Mouse (Mus musculus) frontal cortex, adult 2 months (tissue): ENCODE results near the gene Cfb. TPM values are rescaled to one million over a fixed set of nuclear protein-coding genes. Genes with fewer than 3 reads are reported as not detected.
A peak's percentile ranks its signal among the peaks of the same experiment; 100 is the strongest.
"Not testable (repeated sequence)": the region's sequence is repeated elsewhere in the genome, so short reads cannot be mapped to it uniquely, and the experiment has no call there.

Source experiments
- DNase-seq, 2 experiments: peaks; one replicate each; pipeline ENCODE4 v3.0.0; 2022; ENCODE audit warnings: low spot score in 1 of 2; ENCODE audit errors: extremely low spot score in 1 of 2
- polyA plus RNA-seq: library from polyadenylated mRNA; depleted of rRNA; stranded (reverse); fragments of >200 nt; gene quantifications from 2 replicates; pipeline ENCODE4 v1.2.3, GENCODE M21; 2012; rRNA removed

Cfb gene
- polyA plus RNA-seq: 0.29 and 0.44 TPM in 2 replicates

DNA sequence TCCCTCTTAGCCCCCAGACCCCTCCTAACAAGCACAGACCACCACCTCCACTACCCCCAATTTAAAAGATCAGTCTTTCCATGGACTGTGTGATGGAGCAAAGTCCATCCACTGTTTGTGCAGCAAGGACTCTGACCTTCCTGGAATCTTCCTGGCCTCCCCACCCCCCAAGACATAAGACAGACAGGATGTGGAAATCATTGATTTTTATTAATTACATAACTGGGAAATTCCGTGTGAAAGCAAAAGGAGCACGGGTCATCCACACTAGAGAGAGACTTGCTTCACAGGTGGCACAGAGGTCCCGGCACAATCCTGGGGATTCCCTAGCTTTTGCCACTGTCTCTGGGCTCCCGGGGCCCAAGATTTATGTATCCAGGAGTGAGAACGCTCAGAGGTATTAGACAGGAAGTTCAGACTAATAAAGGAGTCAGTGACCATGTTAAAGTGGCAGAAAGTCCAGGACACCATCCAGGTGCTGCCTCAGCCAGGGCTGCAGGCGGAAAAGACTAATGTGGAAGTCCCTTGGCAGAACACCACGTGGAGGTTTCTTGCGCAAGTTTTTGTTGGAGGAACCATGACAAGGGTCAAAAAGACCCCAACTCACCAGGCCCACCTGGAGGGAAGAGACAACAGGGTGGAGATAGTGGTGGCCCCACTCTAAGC lies at the start of gene Cfb:
TSS of gene Cfb (minus strand) at position 103 of the 666 bp plus-strand sequence.
- no peak for DNase-seq

DNA sequence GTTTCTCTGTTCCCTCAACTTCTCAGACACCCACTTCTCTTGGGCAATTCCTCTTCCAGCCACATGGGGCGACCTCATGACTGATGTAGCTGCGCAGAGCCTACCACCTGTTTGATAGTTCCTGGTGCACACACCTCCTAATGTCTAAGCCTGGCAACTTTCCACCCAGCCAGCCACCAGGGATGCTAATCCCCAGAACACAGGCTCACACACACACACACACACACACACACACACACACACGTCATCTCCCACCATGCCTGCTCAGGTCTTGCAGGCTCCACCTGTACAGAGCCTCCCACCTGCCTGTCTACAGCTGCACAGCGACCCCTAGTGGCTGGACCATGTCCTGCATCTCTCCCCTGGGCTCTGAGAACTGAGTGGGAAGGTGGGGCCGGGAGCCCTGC lies 49.6 kb upstream of the Cfb start:
- DNase-seq: peak in 1 of 2 experiments; percentile 69

DNA sequence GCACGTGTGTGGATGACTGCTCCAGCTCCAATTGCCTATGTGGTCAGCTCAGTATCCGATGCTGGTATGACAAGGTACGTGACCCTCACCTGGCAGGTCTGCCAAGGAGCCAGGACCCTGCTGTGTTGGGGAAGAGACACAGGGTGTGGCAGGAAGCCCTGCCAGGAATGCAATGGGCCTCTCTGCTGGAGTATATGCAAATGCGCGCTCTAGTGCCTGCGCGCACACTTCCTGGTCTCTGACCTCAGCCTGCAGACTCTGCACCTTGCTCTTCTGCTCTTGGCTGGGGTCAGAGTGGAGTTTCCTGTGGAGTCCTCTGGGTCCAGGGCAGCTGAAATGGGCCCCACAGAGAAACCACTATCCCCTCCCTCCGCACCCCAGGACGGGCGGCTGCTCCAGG lies 48.7 kb upstream of the Cfb start:
- DNase-seq: no peak

DNA sequence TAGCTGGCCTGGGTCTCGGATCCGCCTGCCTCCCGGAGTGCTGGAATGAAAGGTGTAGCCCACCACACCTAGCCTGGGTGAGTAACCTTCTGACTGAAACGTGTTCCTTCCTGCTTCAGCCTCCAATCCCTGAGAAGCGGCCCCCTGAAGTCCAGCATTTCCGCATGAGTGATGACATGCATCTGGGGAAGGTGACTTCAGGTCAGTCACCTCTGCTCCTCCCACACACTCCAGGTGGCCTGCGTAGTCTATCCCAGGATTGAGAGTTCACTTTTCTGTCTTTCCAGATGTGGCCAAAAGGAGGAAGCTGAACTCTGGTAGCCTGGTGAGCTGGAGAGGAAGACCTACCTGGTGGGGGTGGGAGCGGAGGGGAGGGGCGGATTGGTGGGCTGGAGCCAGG lies 40.6 kb upstream of the Cfb start:
- no peak for DNase-seq

DNA sequence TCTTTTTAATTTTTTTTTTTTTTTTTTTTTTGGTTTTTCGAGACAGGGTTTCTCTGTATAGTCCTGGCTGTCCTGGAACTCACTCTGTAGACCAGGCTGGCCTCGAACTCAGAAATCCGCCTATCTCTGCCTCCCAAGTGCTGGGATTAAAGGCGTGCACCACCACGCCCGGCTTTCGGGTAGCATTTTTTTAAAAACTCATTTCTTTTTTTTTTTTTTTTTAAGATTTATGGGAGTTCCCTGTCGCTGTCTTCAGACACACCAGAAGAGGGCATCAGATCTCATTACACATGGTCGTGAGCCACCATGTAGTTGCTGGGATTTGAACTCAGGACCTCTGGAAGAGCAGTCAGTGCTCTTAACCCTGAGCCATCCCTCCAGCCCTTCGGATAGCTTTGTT lies 39.6 kb upstream of the Cfb start:
- not testable (repeated sequence) for DNase-seq

DNA sequence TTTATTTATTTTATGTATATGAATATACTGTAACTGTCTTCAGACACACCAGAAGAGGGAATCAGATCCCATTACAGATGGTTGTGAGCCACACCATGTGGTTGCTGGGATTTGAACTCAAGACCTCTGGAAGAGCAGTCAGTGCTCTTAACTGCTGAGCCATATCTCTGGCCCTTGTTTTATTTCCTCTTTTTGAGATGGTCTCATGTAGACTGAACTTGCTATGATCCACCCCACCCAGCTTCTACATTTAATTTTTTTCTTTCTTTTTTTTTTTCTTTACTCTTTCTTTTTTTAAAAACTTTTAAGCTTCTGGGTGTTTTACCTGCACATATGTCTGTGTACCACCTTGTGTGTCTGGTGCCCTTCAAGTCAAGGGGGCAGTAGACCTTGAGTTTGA lies 38.5 kb upstream of the Cfb start:
- not testable (repeated sequence) for DNase-seq

DNA sequence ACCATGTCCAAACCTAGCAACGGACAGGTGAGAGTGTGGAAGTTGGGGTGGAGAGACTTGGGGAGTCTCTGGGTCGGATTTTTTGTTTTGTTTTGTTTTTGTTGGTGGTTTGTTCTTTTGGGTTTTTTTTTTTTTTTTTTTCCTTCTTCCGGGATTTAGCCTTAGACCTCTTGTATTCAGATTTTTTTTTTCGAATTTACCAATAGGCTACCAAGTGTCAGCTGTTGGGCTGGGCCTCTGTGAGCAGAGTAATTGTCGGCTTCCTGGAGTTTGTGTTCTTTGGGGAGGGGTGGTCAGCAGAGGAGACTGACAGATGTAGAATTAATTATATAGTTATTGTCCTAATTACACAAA lies 37.5 kb upstream of the Cfb start:
- DNase-seq: no peak

DNA sequence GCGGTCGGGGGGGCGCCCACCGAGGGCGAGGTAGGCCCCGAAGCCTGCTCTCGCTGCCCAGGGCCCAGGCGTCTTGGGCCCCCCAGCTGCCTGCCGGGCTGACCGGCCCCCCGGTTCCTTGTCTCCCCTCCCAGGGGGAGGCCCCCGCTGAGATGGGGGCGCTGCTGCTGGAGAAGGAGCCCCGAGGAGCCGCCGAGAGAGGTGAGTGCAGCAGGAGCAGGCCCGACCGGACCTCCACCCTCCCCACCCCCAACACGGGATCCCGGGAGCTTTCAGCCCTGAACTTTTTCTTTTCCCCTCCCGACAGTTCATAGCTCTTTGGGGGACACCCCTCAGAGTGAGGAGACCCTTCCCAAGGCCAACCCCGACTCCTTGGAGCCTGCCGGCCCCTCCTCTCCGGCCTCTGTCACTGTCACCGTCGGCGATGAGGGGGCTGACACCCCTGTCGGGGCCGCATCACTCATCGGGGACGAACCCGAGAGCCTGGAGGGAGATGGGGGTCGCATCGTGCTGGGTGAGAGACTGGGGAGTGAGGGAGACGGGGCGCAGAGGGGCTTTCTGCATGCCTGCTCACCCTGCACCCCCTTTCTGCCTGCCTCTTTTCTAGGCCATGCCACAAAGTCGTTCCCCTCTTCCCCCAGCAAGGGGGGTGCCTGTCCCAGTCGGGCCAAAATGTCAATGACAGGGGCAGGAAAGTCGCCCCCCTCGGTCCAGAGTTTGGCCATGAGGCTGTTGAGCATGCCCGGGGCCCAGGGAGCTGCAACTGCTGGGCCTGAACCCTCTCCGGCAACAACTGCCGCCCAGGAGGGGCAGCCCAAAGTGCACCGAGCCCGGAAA lies 37.0 kb upstream of the Cfb start:
- peak in 1 of 2 experiments; percentile 22 for DNase-seq

DNA sequence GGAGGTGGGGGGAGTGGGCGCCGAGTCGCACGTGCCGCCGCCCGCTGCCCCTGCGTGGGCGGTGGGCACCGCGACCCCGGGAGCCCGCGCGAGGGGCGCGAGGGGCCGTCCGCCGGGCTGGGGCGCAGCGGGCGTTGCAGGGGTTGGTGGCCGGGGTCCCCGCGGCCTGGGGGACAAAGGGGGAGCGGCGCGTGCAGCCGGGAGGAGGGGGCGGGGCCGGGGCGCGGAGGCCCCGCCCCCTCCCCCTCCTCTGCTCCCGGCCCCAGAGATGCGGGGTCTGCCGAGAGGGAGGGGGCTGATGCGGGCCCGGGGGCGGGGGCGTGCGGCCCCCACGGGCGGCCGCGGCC lies 36.4 kb upstream of the Cfb start:
- DNase-seq: no peak

DNA sequence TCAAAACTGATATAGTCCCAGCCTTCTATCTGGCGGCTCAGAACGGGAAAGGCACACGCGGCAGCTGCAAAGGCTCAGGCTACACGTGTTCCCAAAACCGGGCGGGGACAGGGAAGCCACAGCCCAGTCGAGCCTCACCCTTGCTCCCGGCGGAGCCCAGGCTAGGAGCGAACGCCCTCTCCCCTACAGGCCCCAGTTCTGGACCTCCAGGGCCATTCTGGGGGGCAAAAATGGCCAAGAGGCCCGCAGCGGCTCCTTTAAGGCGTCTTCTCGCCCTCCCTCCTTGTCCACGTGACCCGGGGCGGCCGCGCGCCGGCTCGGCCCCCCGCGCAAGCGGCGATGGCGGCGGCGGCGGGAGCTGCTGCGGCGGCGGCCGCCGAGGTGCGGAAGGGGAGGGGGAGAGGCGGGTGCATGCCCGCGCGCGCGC lies 35.9 kb upstream of the Cfb start, which contains the start of the genes C2 and Ehmt2:
TSS of gene C2 (minus strand) at position 106 of the 427 bp plus-strand sequence.
TSS of gene Ehmt2 (plus strand) at position 310 of the 427 bp plus-strand sequence.
- DNase-seq: peak; percentile 41 to 78

DNA sequence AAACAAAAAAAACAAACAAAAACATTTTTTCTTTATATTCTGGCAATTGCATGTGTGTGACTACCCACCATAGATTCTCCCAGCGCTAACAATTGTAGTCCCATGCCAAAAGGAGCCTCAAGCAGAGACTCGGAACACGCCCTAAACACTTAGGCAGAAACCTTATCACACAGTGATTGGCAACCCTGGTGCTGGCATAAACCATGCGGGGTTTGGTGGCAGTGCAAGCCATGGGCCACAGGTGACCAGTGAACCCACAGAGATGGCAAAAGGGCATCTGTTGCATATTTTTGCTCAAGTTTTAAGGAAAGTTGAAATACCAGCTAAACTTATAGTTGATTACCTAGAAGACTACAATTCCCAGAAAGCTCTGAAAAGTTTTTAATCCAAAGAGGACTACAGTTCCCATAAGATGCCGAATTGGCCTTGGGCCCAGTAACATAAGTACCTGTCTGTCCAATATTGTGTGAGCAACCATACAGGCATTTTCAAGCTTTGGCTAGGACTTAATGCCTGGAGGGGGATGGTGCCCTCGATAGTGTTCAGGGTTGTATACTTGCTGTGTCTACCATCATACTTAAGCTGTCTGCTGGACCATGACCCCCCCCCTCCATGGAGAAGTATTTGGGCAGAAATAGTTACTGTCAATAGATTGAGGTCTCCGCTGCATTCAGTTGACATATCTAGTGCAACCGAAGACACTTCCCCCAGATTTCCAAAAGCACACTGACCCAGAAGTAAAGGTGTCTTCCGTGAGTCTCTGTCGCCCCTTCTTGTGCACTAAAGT lies 35.2 kb upstream of the Cfb start:
- DNase-seq: peak; percentile 40 to 61

DNA sequence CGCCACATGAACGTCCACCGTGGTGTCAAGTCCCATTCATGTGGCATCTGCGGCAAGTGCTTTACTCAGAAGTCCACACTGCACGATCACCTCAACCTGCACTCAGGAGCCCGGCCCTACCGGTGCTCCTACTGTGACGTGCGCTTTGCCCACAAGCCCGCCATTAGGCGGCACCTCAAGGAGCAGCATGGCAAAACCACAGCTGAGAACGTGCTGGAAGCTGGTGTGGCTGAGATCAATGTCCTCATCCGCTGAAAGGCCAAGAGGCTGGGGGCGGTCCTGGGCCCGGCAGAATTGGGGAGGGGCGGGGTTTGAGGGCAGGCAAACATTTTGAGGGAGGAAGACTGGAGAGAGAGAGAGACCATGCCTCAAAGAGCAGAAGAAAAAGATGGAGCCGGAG lies 34.0 kb upstream of the Cfb start:
- DNase-seq: no peak

DNA sequence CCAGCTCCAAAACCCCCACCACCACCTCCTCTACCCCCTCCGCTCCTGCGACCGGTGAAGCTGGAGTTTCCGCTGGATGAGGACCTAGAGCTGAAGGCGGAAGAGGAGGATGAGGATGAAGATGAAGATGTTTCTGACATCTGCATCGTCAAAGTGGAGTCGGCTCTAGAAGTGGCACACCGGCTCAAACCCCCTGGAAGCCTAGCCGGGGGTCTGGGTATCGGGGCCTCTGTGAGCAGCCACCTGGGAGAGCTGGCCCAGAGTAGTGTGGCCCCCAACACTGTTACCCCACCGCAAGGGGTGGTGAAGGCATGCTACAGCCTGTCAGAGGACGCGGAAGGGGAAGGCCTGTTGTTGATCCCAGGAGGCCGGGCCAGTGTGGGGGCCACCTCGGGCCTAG lies 33.4 kb upstream of the Cfb start:
- DNase-seq: no peak

DNA sequence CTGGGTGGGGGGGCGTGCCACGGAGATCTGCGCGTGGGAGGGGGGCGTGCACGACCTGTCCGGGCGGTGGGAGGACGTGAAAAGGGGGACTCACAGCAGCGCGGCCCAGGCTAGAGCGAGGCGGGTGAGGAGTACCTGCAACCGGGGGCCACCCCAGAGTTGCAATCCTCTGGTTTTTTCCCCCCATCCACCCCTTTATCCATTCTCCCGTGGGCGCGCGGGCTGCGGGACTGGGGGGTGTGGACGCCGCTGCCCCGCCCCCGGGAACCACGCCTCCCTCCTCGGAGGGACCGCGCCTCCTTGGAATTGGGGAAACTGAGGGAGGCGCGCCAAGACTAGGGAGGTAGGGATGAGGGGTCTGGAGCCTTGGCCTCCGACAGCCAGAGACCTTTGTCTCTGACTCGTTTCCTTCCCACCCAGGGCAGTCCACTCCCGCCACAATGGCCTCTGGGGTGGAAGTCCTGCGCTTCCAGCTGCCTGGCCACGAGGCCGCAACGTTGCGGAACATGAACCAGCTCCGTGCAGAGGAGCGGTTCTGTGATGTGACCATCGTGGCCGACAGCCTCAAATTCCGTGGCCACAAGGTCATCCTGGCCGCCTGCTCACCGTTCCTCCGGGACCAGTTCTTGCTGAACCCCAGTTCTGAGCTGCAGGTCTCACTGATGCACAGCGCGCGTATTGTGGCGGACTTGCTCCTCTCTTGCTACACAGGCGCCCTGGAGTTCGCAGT lies 32.6 kb upstream of the Cfb start:
- DNase-seq: peak in 1 of 2 experiments; percentile 40

DNA sequence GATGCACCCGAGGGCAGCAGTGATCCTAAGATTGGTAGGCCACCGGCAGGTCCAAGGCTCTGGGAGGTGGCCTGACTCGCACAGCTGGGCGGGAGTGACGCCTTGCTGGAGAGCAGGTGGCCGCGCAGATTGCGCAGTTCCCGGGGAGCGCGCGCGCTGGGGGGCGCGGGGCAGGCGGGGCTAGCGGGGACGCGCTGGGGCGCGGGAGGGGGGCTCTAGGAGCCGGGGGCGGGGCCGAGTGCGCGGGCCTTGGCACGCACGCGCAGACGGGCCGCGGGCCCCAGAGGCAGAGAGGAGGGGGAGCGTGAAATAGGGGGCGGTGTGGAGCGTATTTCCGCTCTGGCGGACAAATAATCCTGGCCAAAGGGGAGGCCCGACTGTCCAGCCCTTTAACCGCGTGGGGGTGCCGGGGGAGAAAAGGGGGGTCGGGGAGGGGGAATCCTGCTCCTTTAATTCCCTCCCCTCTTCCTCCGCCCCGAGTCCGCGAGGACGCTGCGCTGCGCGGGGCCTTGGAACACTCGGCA lies 31.8 kb upstream of the Cfb start:
- DNase-seq: peak; percentile 81 to 94

DNA sequence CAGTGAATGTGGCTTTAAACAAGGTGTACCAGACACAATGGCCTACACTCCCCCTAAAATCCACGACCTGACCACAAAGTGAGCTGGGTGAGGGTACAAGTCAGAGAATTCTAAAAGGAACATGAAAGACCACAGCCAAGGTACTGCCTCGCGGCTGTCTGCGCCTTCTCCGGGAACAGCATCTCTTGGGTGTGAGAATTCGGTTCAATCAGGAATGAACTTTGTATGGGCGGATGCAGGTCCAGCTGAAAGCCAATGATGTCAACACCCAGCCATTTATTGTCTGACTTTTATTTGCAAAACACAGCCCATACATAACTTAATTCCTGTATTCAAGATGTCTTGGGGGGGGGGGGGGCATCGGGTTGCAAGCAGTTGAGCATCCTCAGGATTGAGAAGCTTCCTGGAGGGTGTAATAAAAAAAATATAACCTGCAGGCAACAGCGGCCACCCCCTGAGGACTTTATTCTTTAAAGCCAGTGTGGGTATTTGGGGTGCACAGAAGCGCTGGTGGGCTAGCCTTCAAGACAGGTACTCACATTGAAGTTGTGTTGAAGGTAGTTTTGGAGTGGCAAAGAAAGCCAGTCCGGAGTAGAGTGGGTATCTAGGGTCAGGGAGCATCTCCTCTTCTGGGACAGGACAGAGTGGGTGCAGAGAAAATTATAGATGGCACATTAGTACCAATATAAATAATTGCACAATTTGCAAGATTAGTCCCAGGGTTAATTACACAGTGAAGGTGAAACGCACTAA lies 30.9 kb upstream of the Cfb start:
- no peak for DNase-seq

DNA sequence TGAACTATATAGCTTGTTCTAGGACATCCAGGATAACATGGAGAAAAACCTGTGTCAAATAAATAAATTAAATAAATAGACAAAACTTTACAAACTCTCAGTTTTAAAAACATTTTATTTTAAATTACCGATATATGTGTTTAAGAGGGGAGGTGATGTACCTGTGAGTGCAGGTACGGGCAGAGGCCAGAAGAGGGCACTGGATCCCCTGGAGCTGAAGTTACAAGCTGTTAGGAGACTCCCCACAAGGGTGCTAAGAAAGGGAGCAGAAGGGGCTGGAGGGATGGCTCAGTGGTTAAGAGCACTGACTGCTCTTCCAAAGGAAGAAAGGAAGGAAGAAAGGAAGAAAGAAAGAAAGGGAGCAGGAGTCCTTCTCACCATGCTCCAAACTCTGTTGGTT lies 29.1 kb upstream of the Cfb start:
- no peak for DNase-seq

DNA sequence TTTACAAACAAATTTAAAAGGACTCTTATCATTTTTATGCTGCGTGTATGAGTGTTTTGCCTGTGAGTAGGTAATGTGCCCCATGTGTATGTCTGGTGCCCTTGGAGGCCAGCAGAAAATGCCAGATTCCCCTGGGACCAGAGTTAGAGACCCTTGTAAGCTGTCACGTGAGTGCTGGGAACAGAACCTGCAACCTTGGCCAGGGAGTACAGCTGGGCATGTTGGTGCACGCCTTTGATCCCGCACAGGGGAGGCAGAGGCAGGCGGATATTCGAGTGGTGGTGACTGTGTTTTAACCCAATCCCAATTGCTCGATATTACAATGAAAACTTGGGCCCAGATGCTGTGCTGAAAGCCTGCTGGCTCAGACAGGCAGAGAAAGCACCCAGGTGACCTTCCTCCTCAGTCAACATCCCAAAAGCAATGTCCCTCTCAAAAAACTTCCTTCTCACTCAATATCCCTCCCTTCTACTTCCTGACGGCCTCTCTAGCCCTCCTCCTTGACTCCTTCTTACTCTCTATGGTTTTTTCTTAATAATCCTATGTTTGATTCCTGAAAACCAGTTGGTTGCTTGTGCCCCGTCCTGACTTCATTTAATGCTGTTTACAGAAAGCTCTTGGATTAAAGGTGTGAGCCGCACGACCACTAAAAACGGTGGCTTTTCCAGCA lies 27.9 kb upstream of the Cfb start:
- DNase-seq: no peak

DNA sequence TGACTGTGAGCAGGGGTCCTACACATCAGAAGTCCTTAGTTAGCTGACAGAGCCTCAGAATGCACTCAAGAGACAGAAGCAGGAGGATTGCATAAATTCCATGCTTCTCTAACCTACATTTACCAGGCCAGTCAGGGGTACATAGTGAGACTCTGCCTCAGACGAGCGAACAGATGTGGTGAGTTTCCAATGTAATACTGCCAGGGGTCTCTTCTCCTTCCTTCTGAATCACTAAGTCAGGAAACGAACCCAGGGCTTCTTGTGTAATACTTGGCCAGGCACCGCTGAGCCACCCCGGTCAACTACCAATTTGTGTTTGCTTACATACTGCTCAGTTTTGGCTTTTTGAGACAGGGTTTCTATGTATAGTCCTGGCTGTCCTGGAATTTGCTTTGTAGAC lies 25.6 kb upstream of the Cfb start:
- no peak for DNase-seq
